Mouse (Mus musculus): Measurements from ENCODE around the gene Tsen2. TPM values are rescaled to one million over a fixed set of nuclear protein-coding genes. Genes with fewer than 3 reads are reported as not detected.

The Tsen2 gene
- polyA plus RNA-seq, 1 experiment, result 26.2 TPM

- peak; percentile 68 to 81 for DNase-seq
- 12% methylated on average over 9 of the region's 9 CpGs for WGBS
- no peak overlapping the region for H3K27ac ChIP-seq (ENCODE audit: insufficient read depth, low read length)
- H3K4me3 ChIP-seq (replicated peaks; ENCODE audit: insufficient read depth, low read depth, low read length), result no peak overlapping the region
- no peak for TF ChIP-seq POLR2A (IDR thresholded peaks at IDR 0.05; ENCODE audit: borderline replicate concordance, insufficient read depth, low read length)
- TF ChIP-seq CTCF (IDR thresholded peaks at IDR 0.05; ENCODE audit: borderline replicate concordance, insufficient read depth, low read depth, low read length), result no peak
- no peaks in the 10 kb centered on the region for H3K27me3 ChIP-seq (ENCODE audit: control insufficient read depth, insufficient read depth, low read length)
- peaks cover 13% of the 10 kb centered on the region for H3K4me1 ChIP-seq (ENCODE audit: control insufficient read depth, insufficient read depth, low read length)
Measured at GRCm38 (mm10) chr6:115523201-115523600, 21.3 kb upstream of the Tsen2 start.

GRCm38 (mm10) chr6:115524449-115524990 lies 19.9 kb upstream of the Tsen2 start:
- no peak for DNase-seq
- no peak overlapping the region for H3K4me3 ChIP-seq (replicated peaks; ENCODE audit: insufficient read depth, low read depth, low read length)
- H3K27ac ChIP-seq (ENCODE audit: insufficient read depth, low read length), result no peak overlapping the region
- H3K27me3 ChIP-seq (ENCODE audit: control insufficient read depth, insufficient read depth, low read length), result no peaks in the 10 kb centered on the region
- peaks cover 13% of the 10 kb centered on the region for H3K4me1 ChIP-seq (ENCODE audit: control insufficient read depth, insufficient read depth, low read length)
- 93% methylated on average over 9 of the region's 9 CpGs for WGBS
- TF ChIP-seq POLR2A (IDR thresholded peaks at IDR 0.05; ENCODE audit: borderline replicate concordance, insufficient read depth, low read length) (no peak), CTCF (IDR thresholded peaks at IDR 0.05; ENCODE audit: borderline replicate concordance, insufficient read depth, low read depth, low read length) (no peak)

GRCm38 (mm10) chr6:115527418-115527817 lies 17.0 kb upstream of the Tsen2 start:
- no peaks in the 10 kb centered on the region for H3K27me3 ChIP-seq (ENCODE audit: control insufficient read depth, insufficient read depth, low read length)
- peaks cover 12% of the 10 kb centered on the region for H3K4me1 ChIP-seq (ENCODE audit: control insufficient read depth, insufficient read depth, low read length)
- no peak overlapping the region for H3K27ac ChIP-seq (ENCODE audit: insufficient read depth, low read length)
- WGBS, result 93% methylated on average over 3 of the region's 3 CpGs
- H3K4me3 ChIP-seq (replicated peaks; ENCODE audit: insufficient read depth, low read depth, low read length), result no peak overlapping the region
- TF ChIP-seq POLR2A (IDR thresholded peaks at IDR 0.05; ENCODE audit: borderline replicate concordance, insufficient read depth, low read length), result no peak
- TF ChIP-seq CTCF (IDR thresholded peaks at IDR 0.05; ENCODE audit: borderline replicate concordance, insufficient read depth, low read depth, low read length), result no peak
- DNase-seq, result no peak

- Histone ChIP-seq H3K4me1 (ENCODE audit: control insufficient read depth, insufficient read depth, low read length) (peaks cover 4% of the 10 kb centered on the region), H3K27ac (ENCODE audit: insufficient read depth, low read length) (no peak overlapping the region), H3K4me3 (replicated peaks; ENCODE audit: insufficient read depth, low read depth, low read length) (no peak overlapping the region), H3K27me3 (ENCODE audit: control insufficient read depth, insufficient read depth, low read length) (no peaks in the 10 kb centered on the region)
- 90% methylated on average over 4 of the region's 4 CpGs for WGBS
- TF ChIP-seq CTCF (IDR thresholded peaks at IDR 0.05; ENCODE audit: borderline replicate concordance, insufficient read depth, low read depth, low read length), result no peak
- no peak for TF ChIP-seq POLR2A (IDR thresholded peaks at IDR 0.05; ENCODE audit: borderline replicate concordance, insufficient read depth, low read length)
- no peak for DNase-seq
Measured at GRCm38 (mm10) chr6:115528372-115528771, 16.1 kb upstream of the Tsen2 start.

GRCm38 (mm10) chr6:115534617-115535016 lies 9.8 kb upstream of the Tsen2 start:
- TF ChIP-seq CTCF (IDR thresholded peaks at IDR 0.05; ENCODE audit: borderline replicate concordance, insufficient read depth, low read depth, low read length) (no peak), POLR2A (IDR thresholded peaks at IDR 0.05; ENCODE audit: borderline replicate concordance, insufficient read depth, low read length) (no peak)
- WGBS, result 9% methylated on average over 7 of the region's 7 CpGs
- H3K27me3 ChIP-seq (ENCODE audit: control insufficient read depth, insufficient read depth, low read length), result no peaks in the 10 kb centered on the region
- no peak overlapping the region for H3K4me3 ChIP-seq (replicated peaks; ENCODE audit: insufficient read depth, low read depth, low read length)
- peak; percentile 49 to 56 for DNase-seq
- no peak overlapping the region for H3K27ac ChIP-seq (ENCODE audit: insufficient read depth, low read length)
- H3K4me1 ChIP-seq (ENCODE audit: control insufficient read depth, insufficient read depth, low read length), result no peaks in the 10 kb centered on the region

GRCm38 (mm10) chr6:115536169-115536568 lies 8.3 kb upstream of the Tsen2 start:
- H3K27ac ChIP-seq (ENCODE audit: insufficient read depth, low read length), result no peak overlapping the region
- no peak overlapping the region for H3K4me3 ChIP-seq (replicated peaks; ENCODE audit: insufficient read depth, low read depth, low read length)
- H3K27me3 ChIP-seq (ENCODE audit: control insufficient read depth, insufficient read depth, low read length), result no peaks in the 10 kb centered on the region
- WGBS, result 79% methylated on average over 4 of the region's 4 CpGs
- DNase-seq, result no peak
- TF ChIP-seq POLR2A (IDR thresholded peaks at IDR 0.05; ENCODE audit: borderline replicate concordance, insufficient read depth, low read length) (no peak), CTCF (IDR thresholded peaks at IDR 0.05; ENCODE audit: borderline replicate concordance, insufficient read depth, low read depth, low read length) (no peak)
- no peaks in the 10 kb centered on the region for H3K4me1 ChIP-seq (ENCODE audit: control insufficient read depth, insufficient read depth, low read length)

- H3K4me3 ChIP-seq (replicated peaks; ENCODE audit: insufficient read depth, low read depth, low read length), result peak overlapping the region; percentile 45
- TF ChIP-seq CTCF (IDR thresholded peaks at IDR 0.05; ENCODE audit: borderline replicate concordance, insufficient read depth, low read depth, low read length), result peak; percentile 91
- TF ChIP-seq POLR2A (IDR thresholded peaks at IDR 0.05; ENCODE audit: borderline replicate concordance, insufficient read depth, low read length), result no peak
- WGBS, result 19% methylated on average over 26 of the region's 26 CpGs
- no peaks in the 10 kb centered on the region for H3K27me3 ChIP-seq (ENCODE audit: control insufficient read depth, insufficient read depth, low read length)
- no peak overlapping the region for H3K27ac ChIP-seq (ENCODE audit: insufficient read depth, low read length)
- DNase-seq, result peak; percentile 78 to 90
- no peaks in the 10 kb centered on the region for H3K4me1 ChIP-seq (ENCODE audit: control insufficient read depth, insufficient read depth, low read length)
Measured at GRCm38 (mm10) chr6:115538645-115539429, 5.6 kb upstream of the Tsen2 start.
